Mouse (Mus musculus) midbrain, embryonic 16.5 days (tissue): Measurements from ENCODE around the gene Rmnd5a. TPM values are rescaled to one million over a fixed set of nuclear protein-coding genes. Genes with fewer than 3 reads are reported as not detected.

Experiments used
- ATAC-seq: fragments of 200-750 bp; cut with Nextera tagmentation; 2 replicates; pipeline ENCODE4 v1.8.0; 2017; ENCODE audit warnings: moderate TSS enrichment
- H3K27ac ChIP-seq: fragments of 300-500 bp; sonication (generic); 2 replicates; pipeline ENCODE4 v1.5.1; 2014; ENCODE audit warnings: mild to moderate bottlenecking, low read length, mixed read lengths
- H3K27me3 ChIP-seq: fragments of 300-500 bp; sonication (generic); 2 replicates; pipeline ENCODE4 v1.6.1; 2014; ENCODE audit warnings: low read depth, low read length, mixed read lengths; ENCODE audit not compliant: control insufficient read depth, insufficient read depth
- H3K36me3 ChIP-seq: fragments of 300-500 bp; sonication (generic); 2 replicates; pipeline ENCODE4 v1.6.1; 2014; ENCODE audit warnings: mild to moderate bottlenecking, low read length, moderate library complexity, mixed read lengths; ENCODE audit not compliant: control insufficient read depth, insufficient read depth
- H3K4me1 ChIP-seq: fragments of 300-500 bp; sonication (generic); 2 replicates; pipeline ENCODE4 v1.6.1; 2014; ENCODE audit warnings: mild to moderate bottlenecking, low read length, mixed read lengths; ENCODE audit not compliant: control insufficient read depth, insufficient read depth
- H3K4me2 ChIP-seq: fragments of 300-500 bp; sonication (generic); 2 replicates; pipeline ENCODE4 v1.6.1; 2014; ENCODE audit warnings: mild to moderate bottlenecking, low read length, mixed read lengths
- H3K4me3 ChIP-seq: fragments of 300-500 bp; sonication (generic); 2 replicates; pipeline ENCODE4 v1.5.1; 2014; ENCODE audit warnings: low read depth, mild to moderate bottlenecking, low read length, moderate library complexity, mixed read lengths
- H3K9ac ChIP-seq: fragments of 300-500 bp; sonication (generic); 2 replicates; pipeline ENCODE4 v1.6.1; 2014; ENCODE audit warnings: low read depth, low read length, mixed read lengths
- H3K9me3 ChIP-seq: fragments of 300-500 bp; sonication (generic); replicated peaks from 2 replicates; pipeline ENCODE4 v1.6.1; 2014; ENCODE audit warnings: mild to moderate bottlenecking, low read length, mixed read lengths; ENCODE audit not compliant: control insufficient read depth, poor library complexity, severe bottlenecking
- WGBS: fragments of 180-500 bp; shearing (Covaris S2); extraction: QIAGEN DNeasy Blood & Tissue Kit; methylation state at CpG from one replicate; pipeline ENCODE4 v1.1.7; 2014; 5-methylcytosine and 5-hydroxymethylcytosine counted together
- polyA plus RNA-seq: library from polyadenylated mRNA; unstranded; fragments of >200 nt; fragmentation: Nextera tagmentation; extraction: Ambion mirVana; gene quantifications from 2 replicates; pipeline ENCODE4 v1.2.1, GENCODE M21; 2015

Rmnd5a gene
- polyA plus RNA-seq, 1 experiment from 2014 or later: 8.1 TPM

DNA sequence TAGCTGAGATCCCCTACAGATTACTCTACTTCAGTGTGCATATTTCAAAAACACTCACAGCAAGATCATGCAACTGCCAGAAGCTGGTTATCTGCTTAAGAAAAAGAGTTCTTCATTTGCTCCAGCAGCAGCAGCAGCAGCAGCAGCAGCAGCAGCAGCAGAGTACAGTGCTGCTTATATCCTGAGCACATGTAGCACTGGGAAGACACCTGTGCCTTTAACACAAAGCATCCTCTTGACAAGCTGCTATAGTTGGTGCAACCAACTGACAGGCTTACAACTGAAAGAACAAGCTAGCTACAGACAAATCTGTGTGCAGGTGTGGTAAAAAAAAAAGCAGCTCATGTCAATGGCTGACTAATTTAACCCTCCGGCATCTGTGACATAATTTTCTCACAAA lies 44.4 kb downstream of the Rmnd5a start:
- peaks cover 11% of the 10 kb centered on the region; the same call in 1 of the 2 replicates for H3K36me3 ChIP-seq
- no peak overlapping the region for H3K4me2 ChIP-seq
- no peak overlapping the region for H3K4me3 ChIP-seq
- 94% methylated on average over 1 of the region's 1 CpGs for WGBS
- H3K9me3 ChIP-seq: no peaks in the 10 kb centered on the region
- no peak for ATAC-seq
- no peak overlapping the region for H3K9ac ChIP-seq
- no peak overlapping the region for H3K27ac ChIP-seq
- no peaks in the 10 kb centered on the region for H3K27me3 ChIP-seq
- H3K4me1 ChIP-seq: peaks cover 3% of the 10 kb centered on the region; the same call in 1 of the 2 replicates

DNA sequence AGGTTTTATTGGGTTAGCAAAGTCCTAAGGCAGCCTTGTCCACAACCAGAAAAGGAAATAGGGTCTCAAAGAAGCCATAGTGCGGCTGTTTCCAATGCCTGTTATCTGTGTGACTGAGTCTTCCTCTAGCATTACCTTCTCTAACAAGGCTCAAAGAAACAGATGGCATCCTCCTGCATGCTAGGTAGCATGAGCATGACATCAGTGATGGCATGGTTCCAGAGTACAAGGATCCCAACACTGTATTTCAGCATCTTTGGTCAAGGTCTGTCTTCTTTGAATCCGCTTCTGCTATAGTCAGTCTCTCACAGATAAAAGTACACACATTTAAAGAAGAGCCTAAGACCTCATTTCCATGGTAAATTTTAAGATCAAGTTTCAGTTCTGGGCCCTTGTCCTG lies 49.9 kb downstream of the Rmnd5a start:
- no peak for ATAC-seq
- Histone ChIP-seq H3K9ac (no peak overlapping the region), H3K27ac (no peak overlapping the region), H3K4me2 (no peak overlapping the region), H3K9me3 (no peaks in the 10 kb centered on the region), H3K36me3 (peaks cover 16% of the 10 kb centered on the region; the same call in 1 of the 2 replicates), H3K27me3 (no peaks in the 10 kb centered on the region), H3K4me3 (no peak overlapping the region), H3K4me1 (no peaks in the 10 kb centered on the region)
- 95% methylated on average over 2 of the region's 2 CpGs for WGBS

DNA sequence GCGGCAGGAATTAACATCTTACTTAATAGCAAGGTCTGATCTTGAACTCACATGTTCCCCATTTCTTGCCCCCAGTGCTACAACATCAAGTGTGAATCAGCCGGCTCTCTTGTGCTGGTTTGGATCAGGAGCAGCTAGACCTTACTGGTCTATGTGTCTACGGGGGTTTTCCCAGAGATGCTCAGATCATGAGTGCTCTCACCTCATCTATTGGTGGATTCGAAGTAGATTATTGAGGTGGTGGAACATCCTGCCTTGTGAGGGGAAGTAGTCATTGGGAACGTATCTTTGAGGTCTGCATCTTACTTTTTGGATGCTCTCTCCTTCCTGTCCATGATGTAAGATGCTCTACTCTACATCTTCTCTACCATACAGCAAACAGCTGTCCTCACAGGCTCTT lies 58.8 kb downstream of the Rmnd5a start:
- no peak for ATAC-seq
- whole genome bisulfite sequencing: 95% methylated on average over 5 of the region's 5 CpGs

DNA sequence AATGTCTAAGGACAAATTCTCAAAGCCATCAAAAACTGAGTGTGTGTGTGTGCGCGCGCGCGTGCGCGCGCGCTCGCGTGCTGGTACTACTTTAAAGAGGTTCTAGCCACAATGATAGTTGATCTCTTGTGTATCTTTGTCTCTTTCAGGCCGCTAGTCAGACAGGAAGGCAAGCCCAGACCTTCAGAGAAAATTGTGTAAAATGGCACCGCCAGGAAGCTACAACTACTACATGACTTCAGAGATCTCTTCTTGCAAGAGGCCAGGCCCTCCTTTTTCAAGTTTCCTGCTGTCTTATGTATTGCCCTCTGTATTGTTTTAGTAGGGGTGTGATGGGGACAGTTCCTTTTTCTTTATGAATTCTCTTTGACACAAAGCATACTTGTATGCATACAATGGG lies 63.7 kb downstream of the Rmnd5a start:
- H3K36me3 ChIP-seq: no peaks in the 10 kb centered on the region
- ATAC-seq: no peak
- H3K27ac ChIP-seq: no peak overlapping the region
- no peaks in the 10 kb centered on the region for H3K9me3 ChIP-seq
- 96% methylated on average over 13 of the region's 13 CpGs for WGBS
- H3K4me2 ChIP-seq: no peak overlapping the region
- H3K27me3 ChIP-seq: no peaks in the 10 kb centered on the region
- H3K4me1 ChIP-seq: no peaks in the 10 kb centered on the region
- no peak overlapping the region for H3K9ac ChIP-seq
- no peak overlapping the region for H3K4me3 ChIP-seq

More for the DNA sequence above, 58.8 kb downstream of the Rmnd5a start:
- H3K4me2 ChIP-seq: no peak overlapping the region
- H3K27ac ChIP-seq: no peak overlapping the region
- H3K36me3 ChIP-seq: no peaks in the 10 kb centered on the region
- no peaks in the 10 kb centered on the region for H3K9me3 ChIP-seq
- no peaks in the 10 kb centered on the region for H3K4me1 ChIP-seq
- no peak overlapping the region for H3K4me3 ChIP-seq
- H3K9ac ChIP-seq: no peak overlapping the region
- no peaks in the 10 kb centered on the region for H3K27me3 ChIP-seq

DNA sequence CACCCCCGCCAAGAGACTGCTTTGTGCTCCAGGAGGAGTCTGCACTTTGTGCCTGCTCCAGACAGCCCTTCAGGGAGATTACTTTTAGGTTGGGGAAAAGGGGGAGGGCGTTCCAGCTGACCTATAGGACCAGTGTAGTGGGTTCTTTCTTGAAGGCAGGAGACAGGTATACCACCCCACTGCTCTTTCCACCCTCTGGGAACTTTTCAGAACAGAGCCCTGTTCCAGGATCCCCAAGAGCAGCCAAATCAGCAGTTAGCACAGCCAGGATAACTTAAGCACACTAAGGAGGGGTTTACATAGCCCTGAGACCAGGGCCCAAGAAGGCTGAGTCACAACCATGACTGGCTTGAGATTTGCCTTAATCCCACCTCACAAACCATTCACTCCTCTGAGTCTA lies 65.5 kb downstream of the Rmnd5a start:
- no peaks in the 10 kb centered on the region for H3K36me3 ChIP-seq
- H3K27me3 ChIP-seq: no peaks in the 10 kb centered on the region
- WGBS: 58% methylated on average over 2 of the region's 2 CpGs
- H3K9ac ChIP-seq: no peak overlapping the region
- no peak overlapping the region for H3K27ac ChIP-seq
- no peaks in the 10 kb centered on the region for H3K4me1 ChIP-seq
- no peak overlapping the region for H3K4me3 ChIP-seq
- no peaks in the 10 kb centered on the region for H3K9me3 ChIP-seq
- H3K4me2 ChIP-seq: no peak overlapping the region
- ATAC-seq: no peak

DNA sequence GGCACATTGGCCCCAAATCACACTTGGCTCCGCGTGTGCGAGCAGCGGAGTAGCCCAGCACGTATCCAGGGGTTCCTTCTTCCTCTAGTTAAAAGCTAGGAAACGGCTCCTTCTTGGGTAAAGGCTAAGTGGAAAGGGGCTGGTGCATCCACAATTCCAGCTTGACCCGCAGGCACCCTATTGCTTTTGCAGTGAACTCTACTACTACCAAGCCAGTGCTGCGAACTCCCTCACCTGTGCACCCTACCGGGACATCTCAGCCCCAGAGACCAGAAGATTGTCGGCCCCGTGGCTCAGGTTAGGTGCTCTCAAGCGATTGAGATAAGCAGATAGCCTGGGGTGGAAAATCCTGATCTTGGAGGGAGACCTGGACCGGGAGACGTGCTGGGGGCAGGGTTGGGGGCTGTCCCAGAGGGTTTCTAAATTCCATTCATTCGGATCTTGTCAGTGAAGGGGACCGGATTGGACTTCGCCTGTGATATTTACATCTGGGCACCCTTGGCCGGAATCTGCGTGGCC lies 66.1 kb downstream of the Rmnd5a start:
- no peaks in the 10 kb centered on the region for H3K4me1 ChIP-seq
- ATAC-seq: no peak
- no peak overlapping the region for H3K4me3 ChIP-seq
- no peak overlapping the region for H3K27ac ChIP-seq
- no peaks in the 10 kb centered on the region for H3K27me3 ChIP-seq
- WGBS: 88% methylated on average over 19 of the region's 19 CpGs
- no peak overlapping the region for H3K4me2 ChIP-seq
- H3K9ac ChIP-seq: no peak overlapping the region
- H3K9me3 ChIP-seq: no peaks in the 10 kb centered on the region
- no peaks in the 10 kb centered on the region for H3K36me3 ChIP-seq

DNA sequence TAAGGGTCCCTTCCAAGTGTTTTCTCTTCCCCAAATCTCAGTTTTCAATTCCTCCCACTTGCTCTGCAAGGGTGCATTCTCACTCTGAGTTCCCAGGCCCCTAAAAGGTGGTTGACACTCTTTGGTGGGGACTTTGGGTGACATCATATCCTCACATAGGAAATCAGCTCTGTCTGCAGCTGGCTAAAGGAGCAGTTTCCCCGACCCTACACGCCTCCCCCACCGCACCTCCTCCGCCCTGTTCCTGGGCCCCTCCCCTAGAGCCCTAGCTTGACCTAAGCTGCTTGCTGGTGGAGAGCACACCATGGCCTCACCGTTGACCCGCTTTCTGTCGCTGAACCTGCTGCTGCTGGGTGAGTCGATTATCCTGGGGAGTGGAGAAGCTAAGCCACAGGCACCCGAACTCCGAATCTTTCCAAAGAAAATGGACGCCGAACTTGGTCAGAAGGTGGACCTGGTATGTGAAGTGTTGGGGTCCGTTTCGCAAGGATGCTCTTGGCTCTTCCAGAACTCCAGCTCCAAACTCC lies 67.1 kb downstream of the Rmnd5a start, which contains the start of gene Cd8a:
Gene Cd8a (plus strand): TSS at position 179 of the 527 bp plus-strand sequence.
- Histone ChIP-seq H3K4me3 (no peak within 1 kb of the TSS), H3K4me2 (no peak within 1 kb of the TSS), H3K36me3 (no peaks in the 10 kb centered on the region), H3K27me3 (no peaks in the 10 kb centered on the region), H3K27ac (no peak within 1 kb of the TSS), H3K9ac (no peak within 1 kb of the TSS), H3K4me1 (no peaks in the 10 kb centered on the region), H3K9me3 (no peaks in the 10 kb centered on the region)
- WGBS: 81% methylated on average over 14 of the region's 14 CpGs
- no peak for ATAC-seq

DNA sequence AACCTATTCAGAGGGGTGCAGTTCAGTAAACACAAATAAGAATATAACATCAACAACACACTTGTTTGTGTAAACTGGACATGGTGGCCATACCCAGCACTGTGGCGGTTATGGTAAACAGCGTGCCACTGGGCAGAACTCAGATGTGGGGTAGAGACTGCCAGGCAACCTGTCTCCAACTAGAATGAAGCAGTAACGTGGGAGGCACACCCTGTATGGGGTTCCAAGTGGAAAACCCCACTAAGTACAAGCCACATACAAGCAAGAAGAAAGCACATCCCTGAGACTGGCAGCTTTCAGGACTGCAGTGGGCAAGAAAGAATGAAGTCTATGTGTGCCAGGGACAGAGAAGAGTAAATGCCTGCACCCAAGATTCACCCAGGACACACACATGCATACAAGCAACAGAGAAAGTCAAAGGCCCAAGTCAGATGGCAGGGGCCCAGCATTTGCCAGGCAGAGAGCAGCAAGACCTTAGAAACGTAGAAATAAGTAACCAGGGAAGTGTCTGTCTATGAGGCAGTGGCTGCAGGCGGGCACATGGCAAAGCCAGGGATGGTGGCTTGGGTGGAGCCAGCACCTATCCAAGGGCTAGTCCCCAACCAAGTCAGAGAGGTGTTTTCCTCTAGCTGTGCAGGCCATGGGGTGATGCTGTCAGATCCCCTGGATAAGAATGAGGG lies 68.3 kb downstream of the Rmnd5a start:
- no peaks in the 10 kb centered on the region for H3K9me3 ChIP-seq
- H3K36me3 ChIP-seq: no peaks in the 10 kb centered on the region
- H3K4me3 ChIP-seq: no peak overlapping the region
- H3K27me3 ChIP-seq: no peaks in the 10 kb centered on the region
- no peak overlapping the region for H3K27ac ChIP-seq
- H3K9ac ChIP-seq: no peak overlapping the region
- 86% methylated on average over 5 of the region's 5 CpGs for whole genome bisulfite sequencing
- ATAC-seq: no peak
- H3K4me1 ChIP-seq: no peaks in the 10 kb centered on the region
- H3K4me2 ChIP-seq: no peak overlapping the region

DNA sequence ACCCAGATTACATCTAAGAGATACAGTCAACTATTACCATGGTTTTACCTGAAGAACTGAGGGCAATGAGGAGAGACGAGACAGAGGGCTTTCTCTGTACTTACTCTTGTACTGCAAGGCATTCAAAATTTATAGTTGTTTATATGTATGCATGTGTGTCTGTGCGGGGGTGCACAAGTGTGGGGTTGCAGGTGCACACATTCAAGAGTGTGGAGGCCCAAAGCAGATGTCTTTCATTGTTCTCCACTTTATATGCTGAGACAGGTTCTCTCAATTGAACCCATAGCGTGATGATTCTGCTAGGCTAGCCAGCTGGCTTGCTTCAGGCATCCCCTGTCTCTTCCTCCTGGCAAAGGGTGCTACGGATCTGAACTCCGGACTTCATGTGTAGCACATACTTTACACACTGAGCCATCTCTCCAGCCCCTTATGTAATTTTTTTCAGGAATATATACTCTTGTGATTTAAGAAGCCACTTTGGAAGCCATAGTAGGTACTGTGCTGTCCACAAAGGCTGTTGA lies 69.3 kb downstream of the Rmnd5a start:
- Histone ChIP-seq H3K4me2 (no peak overlapping the region), H3K27ac (no peak overlapping the region), H3K4me1 (no peaks in the 10 kb centered on the region), H3K36me3 (no peaks in the 10 kb centered on the region), H3K9me3 (no peaks in the 10 kb centered on the region), H3K4me3 (no peak overlapping the region), H3K9ac (no peak overlapping the region), H3K27me3 (no peaks in the 10 kb centered on the region)
- WGBS: 90% methylated on average over 5 of the region's 5 CpGs
- ATAC-seq: no peak
